Mouse (Mus musculus) midbrain, embryonic 14.5 days (tissue): ENCODE results near the gene Mylk2. TPM values are rescaled to one million over a fixed set of nuclear protein-coding genes. Genes with fewer than 3 reads are reported as not detected.

Experiments used
- ATAC-seq: fragments of 200-750 bp; cut with Nextera tagmentation; 2 replicates; pipeline ENCODE4 v1.8.0; 2017; ENCODE audit warnings: moderate number of reproducible peaks, moderate library complexity; ENCODE audit not compliant: low FRiP score, low TSS enrichment
- DNase-seq: peaks from one replicate; pipeline ENCODE4 v3.0.0-alpha.2; 2015
- H3K27ac ChIP-seq: fragments of 300-500 bp; sonication (generic); replicated peaks from 2 replicates; pipeline ENCODE4 v1.5.1; 2014; ENCODE audit warnings: mild to moderate bottlenecking, low read depth, low read length, moderate library complexity
- H3K27me3 ChIP-seq: fragments of 300-500 bp; sonication (generic); 2 replicates; pipeline ENCODE4 v1.6.1; 2014; ENCODE audit warnings: low read length, control low read depth, mixed read lengths; ENCODE audit not compliant: control insufficient read depth, insufficient read depth
- H3K36me3 ChIP-seq: fragments of 300-500 bp; sonication (generic); 2 replicates; pipeline ENCODE4 v1.6.1; 2014; ENCODE audit warnings: low read length, control low read depth; ENCODE audit not compliant: control insufficient read depth, insufficient read depth
- H3K4me1 ChIP-seq: fragments of 300-500 bp; sonication (generic); 2 replicates; pipeline ENCODE4 v1.6.1; 2014; ENCODE audit warnings: mild to moderate bottlenecking, antibody characterized with exemption, low read length, control low read depth; ENCODE audit not compliant: control insufficient read depth, insufficient read depth
- H3K4me2 ChIP-seq: fragments of 300-500 bp; sonication (generic); 2 replicates; pipeline ENCODE4 v1.6.1; 2014; ENCODE audit warnings: mild to moderate bottlenecking, low read length, moderate library complexity
- H3K4me3 ChIP-seq: fragments of 300-500 bp; sonication (generic); replicated peaks from 2 replicates; pipeline ENCODE4 v1.5.1; 2014; ENCODE audit warnings: low read depth, low read length
- H3K9ac ChIP-seq: fragments of 300-500 bp; sonication (generic); replicated peaks from 2 replicates; pipeline ENCODE4 v1.6.1; 2014; ENCODE audit warnings: mild to moderate bottlenecking, low read length, moderate library complexity
- H3K9me3 ChIP-seq: fragments of 300-500 bp; sonication (generic); 2 replicates; pipeline ENCODE4 v1.6.1; 2016; ENCODE audit warnings: low read length, control low read depth, mixed read lengths; ENCODE audit not compliant: control insufficient read depth
- WGBS: fragments of 180-500 bp; shearing (Covaris S2); extraction: QIAGEN DNeasy Blood & Tissue Kit; methylation state at CpG from one replicate; pipeline ENCODE4 v1.1.7; 2014; 5-methylcytosine and 5-hydroxymethylcytosine counted together
- polyA plus RNA-seq: library from polyadenylated mRNA; unstranded; fragments of >200 nt; fragmentation: Nextera tagmentation; extraction: Ambion mirVana; gene quantifications from 2 replicates; pipeline ENCODE4 v1.2.1, GENCODE M21; 2014

Gene Mylk2
- polyA plus RNA-seq, 1 experiment from 2014 or later: not detected

- Histone ChIP-seq H3K9me3 (no peaks in the 10 kb centered on the region), H3K4me3 (no peak overlapping the region), H3K4me1 (no peaks in the 10 kb centered on the region), H3K9ac (no peak overlapping the region), H3K27ac (no peak overlapping the region), H3K27me3 (no peaks in the 10 kb centered on the region), H3K36me3 (no peaks in the 10 kb centered on the region), H3K4me2 (no peak overlapping the region)
- WGBS: 53% methylated on average over 14 of the region's 14 CpGs
- DNase-seq: no peak
- no peak for ATAC-seq
Observed at GRCm38 (mm10) chr2:152928219-152928987, 17.3 kb downstream of the Mylk2 start.

- Histone ChIP-seq H3K4me2 (no peak overlapping the region), H3K4me1 (no peaks in the 10 kb centered on the region), H3K27ac (no peak overlapping the region), H3K9ac (no peak overlapping the region), H3K27me3 (no peaks in the 10 kb centered on the region), H3K36me3 (no peaks in the 10 kb centered on the region), H3K9me3 (no peaks in the 10 kb centered on the region), H3K4me3 (no peak overlapping the region)
- WGBS: 72% methylated on average over 3 of the region's 3 CpGs
- no peak for ATAC-seq
- DNase-seq: no peak
Observed at GRCm38 (mm10) chr2:152928988-152929370, 17.8 kb downstream of the Mylk2 start.

- Histone ChIP-seq H3K4me3 (no peak overlapping the region), H3K4me2 (no peak overlapping the region), H3K36me3 (no peaks in the 10 kb centered on the region), H3K27ac (no peak overlapping the region), H3K4me1 (no peaks in the 10 kb centered on the region), H3K9ac (no peak overlapping the region), H3K27me3 (no peaks in the 10 kb centered on the region), H3K9me3 (no peaks in the 10 kb centered on the region)
- no peak for DNase-seq
- no peak for ATAC-seq
- WGBS: 40% methylated on average over 2 of the region's 2 CpGs
Observed at GRCm38 (mm10) chr2:152930276-152930675, 19.1 kb downstream of the Mylk2 start.

GRCm38 (mm10) chr2:152931456-152932160 lies 20.5 kb downstream of the Mylk2 start:
- H3K4me3 ChIP-seq: no peak overlapping the region
- WGBS: 79% methylated on average over 12 of the region's 12 CpGs
- no peak overlapping the region for H3K4me2 ChIP-seq
- ATAC-seq: no peak
- no peak overlapping the region for H3K27ac ChIP-seq
- no peak overlapping the region for H3K9ac ChIP-seq
- no peaks in the 10 kb centered on the region for H3K27me3 ChIP-seq
- H3K36me3 ChIP-seq: no peaks in the 10 kb centered on the region
- DNase-seq: no peak
- no peaks in the 10 kb centered on the region for H3K4me1 ChIP-seq
- no peaks in the 10 kb centered on the region for H3K9me3 ChIP-seq

- ATAC-seq: no peak
- no peak within 1 kb of the TSS for H3K9ac ChIP-seq
- no peaks in the 10 kb centered on the region for H3K9me3 ChIP-seq
- WGBS: 41% methylated on average over 9 of the region's 9 CpGs
- H3K27ac ChIP-seq: no peak within 1 kb of the TSS
- no peaks in the 10 kb centered on the region for H3K4me1 ChIP-seq
- no peaks in the 10 kb centered on the region for H3K36me3 ChIP-seq
- no peaks in the 10 kb centered on the region for H3K27me3 ChIP-seq
- H3K4me3 ChIP-seq: no peak within 1 kb of the TSS
- no peak for DNase-seq
- no peak within 1 kb of the TSS for H3K4me2 ChIP-seq
Observed at GRCm38 (mm10) chr2:152933048-152933447, 21.9 kb downstream of the Mylk2 start, which contains the start of gene Foxs1. TSS of gene Foxs1 (minus strand) at chr2:152933208.

GRCm38 (mm10) chr2:152933614-152934013 lies 22.5 kb downstream of the Mylk2 start:
- peak; percentile 45 for DNase-seq

GRCm38 (mm10) chr2:152939846-152940245 lies 28.7 kb downstream of the Mylk2 start:
- Histone ChIP-seq H3K36me3 (no peaks in the 10 kb centered on the region), H3K4me3 (no peak overlapping the region), H3K27ac (no peak overlapping the region), H3K9ac (no peak overlapping the region), H3K9me3 (no peaks in the 10 kb centered on the region), H3K27me3 (peaks cover 36% of the 10 kb centered on the region), H3K4me1 (peaks cover 10% of the 10 kb centered on the region; the same call in 1 of the 2 replicates), H3K4me2 (no peak overlapping the region)
- WGBS: 14% methylated on average over 4 of the region's 4 CpGs
- DNase-seq (peak; percentile 36), ATAC-seq (no peak)

More at GRCm38 (mm10) chr2:152933614-152934013, 22.5 kb downstream of the Mylk2 start:
- 33% methylated on average over 5 of the region's 5 CpGs for WGBS
- no peak overlapping the region for H3K4me2 ChIP-seq
- no peaks in the 10 kb centered on the region for H3K4me1 ChIP-seq
- no peak overlapping the region for H3K27ac ChIP-seq
- no peaks in the 10 kb centered on the region for H3K36me3 ChIP-seq
- no peaks in the 10 kb centered on the region for H3K27me3 ChIP-seq
- no peak overlapping the region for H3K9ac ChIP-seq
- H3K9me3 ChIP-seq: no peaks in the 10 kb centered on the region
- H3K4me3 ChIP-seq: no peak overlapping the region
- ATAC-seq: no peak

GRCm38 (mm10) chr2:152941106-152941505 lies 30.0 kb downstream of the Mylk2 start:
- H3K4me1 ChIP-seq: peaks cover 10% of the 10 kb centered on the region; the same call in 1 of the 2 replicates
- H3K9me3 ChIP-seq: no peaks in the 10 kb centered on the region
- DNase-seq: no peak
- no peaks in the 10 kb centered on the region for H3K36me3 ChIP-seq
- H3K4me3 ChIP-seq: no peak overlapping the region
- H3K27me3 ChIP-seq: peaks cover 46% of the 10 kb centered on the region
- H3K27ac ChIP-seq: no peak overlapping the region
- WGBS: 73% methylated on average over 6 of the region's 6 CpGs
- no peak overlapping the region for H3K4me2 ChIP-seq
- no peak overlapping the region for H3K9ac ChIP-seq
- no peak for ATAC-seq
